Mouse (Mus musculus): ENCODE results near the gene Tmem8b. TPM values are rescaled to one million over a fixed set of nuclear protein-coding genes. Genes with fewer than 3 reads are reported as not detected.
A peak's percentile ranks its signal among the peaks of the same experiment; 100 is the strongest.

Tmem8b gene
- total and polyA plus RNA-seq, 3 experiments, result 0.76 to 2.9 (median 2.9) TPM

GRCm38 (mm10) chr4:43703439-43703838 is 34.7 kb downstream of the Tmem8b start:
- no peak for DNase-seq (ENCODE audit: low spot score)
- H3K36me3 ChIP-seq (replicated peaks), result no peaks in the 10 kb centered on the region
- ATAC-seq (ENCODE audit: extremely low read depth, insufficient number of reproducible peaks, low FRiP score, poor library complexity, severe bottlenecking), result no peak
- peaks cover 46% of the 10 kb centered on the region for H3K27me3 ChIP-seq (ENCODE audit: insufficient read depth, low read length)
- H3K4me3 ChIP-seq (ENCODE audit: low read depth, low read length), result no peak overlapping the region
- H3K9me3 ChIP-seq (replicated peaks), result no peaks in the 10 kb centered on the region
- TF ChIP-seq CTCF (IDR thresholded peaks at IDR 0.05; ENCODE audit: low read depth, low read length), result peak; percentile 43
- no peak for TF ChIP-seq TAL1 (conservative IDR thresholded peaks at IDR 0.05; ENCODE audit: low read depth, low read length)
- H3K4me1 ChIP-seq (ENCODE audit: insufficient read depth, low read depth, low read length), result no peaks in the 10 kb centered on the region

GRCm38 (mm10) chr4:43703851-43704250 is 35.1 kb downstream of the Tmem8b start:
- H3K9me3 ChIP-seq (replicated peaks), result no peaks in the 10 kb centered on the region
- no peak for TF ChIP-seq CTCF (IDR thresholded peaks at IDR 0.05; ENCODE audit: low read depth, low read length)
- no peak for TF ChIP-seq TAL1 (conservative IDR thresholded peaks at IDR 0.05; ENCODE audit: low read depth, low read length)
- TF ChIP-seq GATA2 (IDR thresholded peaks at IDR 0.05; ENCODE audit: borderline replicate concordance, low read depth, low read length), result no peak
- TF ChIP-seq GATA1 (IDR thresholded peaks at IDR 0.05; ENCODE audit: borderline replicate concordance, low read length), result no peak
- TF ChIP-seq POLR2AphosphoS5 (IDR thresholded peaks at IDR 0.05; ENCODE audit: insufficient replicate concordance, low read depth, low read length), result no peak
- no peak overlapping the region for H3K4me3 ChIP-seq (ENCODE audit: low read depth, low read length)
- no peaks in the 10 kb centered on the region for H3K4me1 ChIP-seq (ENCODE audit: insufficient read depth, low read depth, low read length)
- ATAC-seq (ENCODE audit: extremely low read depth, insufficient number of reproducible peaks, low FRiP score, poor library complexity, severe bottlenecking), result no peak
- no peaks in the 10 kb centered on the region for H3K36me3 ChIP-seq (replicated peaks)
- DNase-seq (ENCODE audit: low spot score), result no peak
- peaks cover 47% of the 10 kb centered on the region for H3K27me3 ChIP-seq (ENCODE audit: insufficient read depth, low read length)

GRCm38 (mm10) chr4:43705991-43706390 is 37.2 kb downstream of the Tmem8b start:
- DNase-seq (ENCODE audit: low spot score) (no peak), ATAC-seq (ENCODE audit: extremely low read depth, insufficient number of reproducible peaks, low FRiP score, poor library complexity, severe bottlenecking) (no peak)
- Histone ChIP-seq H3K27me3 (ENCODE audit: insufficient read depth, low read length) (peaks cover 59% of the 10 kb centered on the region), H3K9me3 (replicated peaks) (no peaks in the 10 kb centered on the region), H3K36me3 (replicated peaks) (no peaks in the 10 kb centered on the region), H3K4me3 (ENCODE audit: low read depth, low read length) (no peak overlapping the region), H3K4me1 (ENCODE audit: insufficient read depth, low read depth, low read length) (no peaks in the 10 kb centered on the region)
- TF ChIP-seq POLR2AphosphoS5 (IDR thresholded peaks at IDR 0.05; ENCODE audit: insufficient replicate concordance, low read depth, low read length), result no peak
- no peak for TF ChIP-seq GATA1 (IDR thresholded peaks at IDR 0.05; ENCODE audit: borderline replicate concordance, low read length)
- no peak for TF ChIP-seq TAL1 (conservative IDR thresholded peaks at IDR 0.05; ENCODE audit: low read depth, low read length)
- TF ChIP-seq GATA2 (IDR thresholded peaks at IDR 0.05; ENCODE audit: borderline replicate concordance, low read depth, low read length), result no peak
- no peak for TF ChIP-seq CTCF (IDR thresholded peaks at IDR 0.05; ENCODE audit: low read depth, low read length)

- Histone ChIP-seq H3K9me3 (replicated peaks) (no peaks in the 10 kb centered on the region), H3K4me3 (ENCODE audit: low read depth, low read length) (no peak within 1 kb of the TSS)
These were observed 41.1 kb downstream of the Tmem8b start, which contains the start of gene Olfr71 for GRCm38 (mm10) chr4:43709869-43710268. TSS of gene Olfr71 (minus strand) at chr4:43710255.

GRCm38 (mm10) chr4:43711821-43712220 is 43.0 kb downstream of the Tmem8b start:
- no peaks in the 10 kb centered on the region for H3K9me3 ChIP-seq (replicated peaks)
- H3K4me1 ChIP-seq (ENCODE audit: insufficient read depth, low read depth, low read length), result 0 out of 2 replicates have a peak, but pooled peaks cover 3% of the 10 kb centered on the region
- ATAC-seq (ENCODE audit: extremely low read depth, insufficient number of reproducible peaks, low FRiP score, poor library complexity, severe bottlenecking), result no peak
- H3K27me3 ChIP-seq (ENCODE audit: insufficient read depth, low read length), result peaks cover 51% of the 10 kb centered on the region
- TF ChIP-seq CTCF (IDR thresholded peaks at IDR 0.05; ENCODE audit: low read depth, low read length), result peak; percentile 63
- TF ChIP-seq TAL1 (conservative IDR thresholded peaks at IDR 0.05; ENCODE audit: low read depth, low read length), result no peak
- no peak for TF ChIP-seq POLR2AphosphoS5 (IDR thresholded peaks at IDR 0.05; ENCODE audit: insufficient replicate concordance, low read depth, low read length)
- TF ChIP-seq GATA1 (IDR thresholded peaks at IDR 0.05; ENCODE audit: borderline replicate concordance, low read length), result no peak
- no peak overlapping the region for H3K4me3 ChIP-seq (ENCODE audit: low read depth, low read length)
- peak; percentile 60 for DNase-seq (ENCODE audit: low spot score)
- no peaks in the 10 kb centered on the region for H3K36me3 ChIP-seq (replicated peaks)

More at GRCm38 (mm10) chr4:43709869-43710268, 41.1 kb downstream of the Tmem8b start, which contains the start of gene Olfr71:
- ATAC-seq (ENCODE audit: extremely low read depth, insufficient number of reproducible peaks, low FRiP score, poor library complexity, severe bottlenecking) (no peak), DNase-seq (ENCODE audit: low spot score) (no peak)
- H3K4me1 ChIP-seq (ENCODE audit: insufficient read depth, low read depth, low read length), result 0 out of 2 replicates have a peak, but pooled peaks cover 3% of the 10 kb centered on the region
- TF ChIP-seq TAL1 (conservative IDR thresholded peaks at IDR 0.05; ENCODE audit: low read depth, low read length) (no peak), CTCF (IDR thresholded peaks at IDR 0.05; ENCODE audit: low read depth, low read length) (no peak), GATA1 (IDR thresholded peaks at IDR 0.05; ENCODE audit: borderline replicate concordance, low read length) (no peak), POLR2AphosphoS5 (IDR thresholded peaks at IDR 0.05; ENCODE audit: insufficient replicate concordance, low read depth, low read length) (no peak), GATA2 (IDR thresholded peaks at IDR 0.05; ENCODE audit: borderline replicate concordance, low read depth, low read length) (no peak)
- H3K27me3 ChIP-seq (ENCODE audit: insufficient read depth, low read length), result peaks cover 60% of the 10 kb centered on the region
- no peaks in the 10 kb centered on the region for H3K36me3 ChIP-seq (replicated peaks)

- no peaks in the 10 kb centered on the region for H3K36me3 ChIP-seq (replicated peaks)
- 0 out of 2 replicates have a peak, but pooled peaks cover 3% of the 10 kb centered on the region for H3K4me1 ChIP-seq (ENCODE audit: insufficient read depth, low read depth, low read length)
- no peak for ATAC-seq (ENCODE audit: extremely low read depth, insufficient number of reproducible peaks, low FRiP score, poor library complexity, severe bottlenecking)
- no peak overlapping the region for H3K4me3 ChIP-seq (ENCODE audit: low read depth, low read length)
- peaks cover 38% of the 10 kb centered on the region for H3K27me3 ChIP-seq (ENCODE audit: insufficient read depth, low read length)
- no peak for TF ChIP-seq GATA1 (IDR thresholded peaks at IDR 0.05; ENCODE audit: borderline replicate concordance, low read length)
- no peak for TF ChIP-seq TAL1 (conservative IDR thresholded peaks at IDR 0.05; ENCODE audit: low read depth, low read length)
- TF ChIP-seq GATA2 (IDR thresholded peaks at IDR 0.05; ENCODE audit: borderline replicate concordance, low read depth, low read length), result no peak
- TF ChIP-seq CTCF (IDR thresholded peaks at IDR 0.05; ENCODE audit: low read depth, low read length), result no peak
- no peak for TF ChIP-seq POLR2AphosphoS5 (IDR thresholded peaks at IDR 0.05; ENCODE audit: insufficient replicate concordance, low read depth, low read length)
- DNase-seq (ENCODE audit: low spot score), result no peak
- no peaks in the 10 kb centered on the region for H3K9me3 ChIP-seq (replicated peaks)
These were observed 45.0 kb downstream of the Tmem8b start for GRCm38 (mm10) chr4:43713652-43714219.

All from G1E (cell line).